Comparison of ENCODE assay signal across 8 mouse cellular contexts in the genomic region with DNA sequence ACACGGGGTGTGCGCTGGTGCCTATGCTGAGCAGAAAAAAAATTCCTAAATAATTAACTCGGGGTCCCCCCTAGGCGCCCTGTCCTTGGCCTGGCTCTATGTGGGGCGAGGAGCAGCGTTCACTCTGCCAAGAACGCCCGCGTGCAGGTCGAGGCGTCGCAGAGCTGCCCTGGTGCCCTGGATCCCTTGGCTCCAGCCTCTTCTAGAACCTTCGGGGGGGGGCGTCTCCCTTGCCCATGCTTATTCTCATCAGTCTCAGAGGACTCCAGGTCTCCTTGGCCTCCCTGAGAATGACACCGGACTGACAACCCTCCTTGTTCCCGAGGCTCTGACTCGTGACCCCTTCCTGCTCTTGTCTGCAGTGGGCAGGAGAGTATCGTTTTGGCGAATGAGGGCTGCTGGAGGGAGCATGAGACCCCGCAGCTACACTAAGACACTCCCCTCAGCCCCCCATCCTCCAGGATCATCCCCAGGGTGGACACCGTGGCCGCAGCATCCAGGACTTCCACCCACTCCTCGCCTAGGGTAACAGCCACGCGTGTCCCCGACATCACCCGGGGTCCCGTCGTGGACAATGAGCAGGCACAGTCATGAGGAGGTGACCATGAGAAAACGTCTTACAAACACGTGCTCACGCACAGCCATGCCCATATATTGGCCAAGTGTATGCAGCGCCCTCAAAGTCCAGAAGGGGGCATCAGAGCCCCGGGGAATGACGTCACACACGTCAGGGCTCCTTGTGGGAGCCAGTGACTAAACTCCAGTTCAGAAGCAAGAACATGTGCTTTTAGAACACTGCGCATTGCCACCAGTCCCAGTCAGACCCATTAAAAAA. TPM values are rescaled to one million over a fixed set of nuclear protein-coding genes. Genes with fewer than 3 reads are reported as not detected.
DNase-seq lines count a peak whose midpoint lies in the region; ATAC-seq lines count a peak whose summit lies in the region.

No protein-coding gene starts in this region.

- H3K27ac ChIP-seq in hindbrain, embryonic 16.5 days (ENCODE audit: low read depth, low read length) = no peak overlapping the region

- peak; percentile 66 for ATAC-seq in hindbrain, embryonic 16.5 days

- H3K36me3 ChIP-seq in hindbrain, embryonic 16.5 days (ENCODE audit: control insufficient read depth, insufficient read depth, low read length) = no peaks in the 10 kb centered on the region

- peaks cover 14% of the 10 kb centered on the region for H3K4me1 ChIP-seq in hindbrain, embryonic 16.5 days (ENCODE audit: control insufficient read depth, insufficient read depth, low read depth, low read length)

- H3K9ac ChIP-seq in hindbrain, embryonic 16.5 days (ENCODE audit: low read depth, low read length) = 0 out of 2 replicates have a peak overlapping the region, but pooled peaks have one; percentile 7

- H3K4me2 ChIP-seq in hindbrain, embryonic 16.5 days (ENCODE audit: low read length) = peak overlapping the region; percentile 43

- peak; percentile 87 for DNase-seq in T-cell, adult 2 months (ENCODE audit: low spot score)
- peak; percentile 90 to 91 for DNase-seq in cerebellum, postnatal 25 days
- peak; percentile 86 to 90 for DNase-seq in frontal cortex, postnatal 36 days (ENCODE audit: low spot score in 2 of 2)
- DNase-seq in left cerebral cortex, adult 11 months (ENCODE audit: low spot score) = peak; percentile 86
- peak; percentile 91 for DNase-seq in lung, postnatal 36 days
- peak; percentile 92 for DNase-seq in retina, postnatal 1 day
- DNase-seq in thymus, postnatal 4 days = peak; percentile 87

- 29% methylated on average over 37 of the region's 37 CpGs for WGBS in hindbrain, embryonic 16.5 days

- no peaks in the 10 kb centered on the region for H3K27me3 ChIP-seq in hindbrain, embryonic 16.5 days (replicated peaks; ENCODE audit: control insufficient read depth, insufficient read depth, low read length)

- peak overlapping the region; percentile 7; the same call in 1 of the 2 replicates for H3K4me3 ChIP-seq in hindbrain, embryonic 16.5 days (ENCODE audit: low read length)

- no peaks in the 10 kb centered on the region for H3K9me3 ChIP-seq in hindbrain, embryonic 16.5 days (ENCODE audit: control insufficient read depth, low read length)

RNA-seq across cellular contexts. Expression of gene Gng7, which starts 15.2 kb away (rescaled TPM):
- polyA plus RNA-seq in hindbrain, embryonic 16.5 days (2015; fragmentation: Nextera tagmentation; extraction: Ambion mirVana) = 25.4 and 27.0 TPM in 2 replicates

RNA-seq across cellular contexts. Expression of gene Diras1, which starts 25.9 kb away (rescaled TPM):
- 74.4 and 81.7 TPM in 2 replicates for polyA plus RNA-seq in hindbrain, embryonic 16.5 days (2015; fragmentation: Nextera tagmentation; extraction: Ambion mirVana)

RNA-seq across cellular contexts. Expression of gene Slc39a3, which starts 37.6 kb away (rescaled TPM):
- polyA plus RNA-seq in hindbrain, embryonic 16.5 days (2015; fragmentation: Nextera tagmentation; extraction: Ambion mirVana) = 48.3 and 54.3 TPM in 2 replicates
